Mouse (Mus musculus) pancreas, adult 10 weeks (tissue): ENCODE results near the gene Lrrc75a. TPM values are rescaled to one million over a fixed set of nuclear protein-coding genes. Genes with fewer than 3 reads are reported as not detected.

Source experiments
- polyA plus RNA-seq: library from polyadenylated mRNA; stranded (reverse); fragments of 350-450 nt; fragmentation: Illumina TruSeq; extraction: RNeasy Lipid Tissue Mini Kit (QIAGEN cat#74804); gene quantifications from one replicate; pipeline ENCODE4 v1.2.3, GENCODE M21; 2015; ENCODE audit warnings: low read depth, low replicate concordance; ENCODE audit not compliant: insufficient read depth

Gene Lrrc75a
- 2.2 TPM for polyA plus RNA-seq

DNA sequence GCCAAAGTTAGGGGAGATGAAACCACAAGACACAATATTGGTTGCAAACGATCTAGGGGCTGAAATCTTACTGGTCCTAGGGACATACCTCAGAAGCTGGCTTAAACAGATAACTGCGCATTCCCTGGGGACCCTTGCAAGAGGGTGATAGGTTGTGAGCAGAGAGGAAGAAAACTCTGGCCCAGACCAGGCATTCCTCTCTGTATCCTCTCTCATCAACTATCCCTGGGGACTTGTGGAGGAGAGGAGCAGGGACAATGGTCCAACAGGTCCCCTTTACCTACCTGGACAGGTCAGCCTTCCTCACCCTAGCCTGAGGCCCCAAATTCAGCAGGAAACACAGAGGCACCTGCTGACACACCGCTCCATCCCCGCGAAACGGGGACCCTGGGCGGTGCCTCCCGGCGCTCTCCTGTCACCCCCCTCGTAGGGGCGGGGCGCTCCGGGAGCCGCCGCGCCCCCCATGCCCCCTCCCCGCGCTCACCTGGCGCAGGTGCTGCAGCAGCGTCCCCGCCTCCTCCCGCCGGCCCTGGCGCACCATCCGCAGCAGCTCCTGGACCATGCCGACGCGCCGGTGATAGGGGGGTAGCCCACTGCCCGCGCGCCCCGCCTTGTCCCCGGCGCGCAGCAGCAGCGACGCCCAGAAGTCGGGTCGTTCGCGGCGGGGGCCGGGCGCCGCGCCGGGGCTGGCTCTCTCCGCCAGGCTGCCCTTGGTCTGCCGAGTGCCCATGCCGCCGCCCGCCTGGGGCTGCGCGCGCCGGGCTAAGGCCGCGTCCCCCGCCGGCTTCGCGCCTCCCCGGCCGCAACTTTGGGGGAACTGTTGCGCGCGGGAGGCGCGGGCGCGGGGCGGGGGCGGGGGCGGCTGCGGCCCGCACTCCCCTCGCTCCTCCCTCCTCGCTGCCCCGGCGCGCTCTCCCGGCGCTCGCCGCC is at the start of gene Lrrc75a:
Gene Lrrc75a (minus strand): TSS at position 863 of the 930 bp plus-strand sequence.

DNA sequence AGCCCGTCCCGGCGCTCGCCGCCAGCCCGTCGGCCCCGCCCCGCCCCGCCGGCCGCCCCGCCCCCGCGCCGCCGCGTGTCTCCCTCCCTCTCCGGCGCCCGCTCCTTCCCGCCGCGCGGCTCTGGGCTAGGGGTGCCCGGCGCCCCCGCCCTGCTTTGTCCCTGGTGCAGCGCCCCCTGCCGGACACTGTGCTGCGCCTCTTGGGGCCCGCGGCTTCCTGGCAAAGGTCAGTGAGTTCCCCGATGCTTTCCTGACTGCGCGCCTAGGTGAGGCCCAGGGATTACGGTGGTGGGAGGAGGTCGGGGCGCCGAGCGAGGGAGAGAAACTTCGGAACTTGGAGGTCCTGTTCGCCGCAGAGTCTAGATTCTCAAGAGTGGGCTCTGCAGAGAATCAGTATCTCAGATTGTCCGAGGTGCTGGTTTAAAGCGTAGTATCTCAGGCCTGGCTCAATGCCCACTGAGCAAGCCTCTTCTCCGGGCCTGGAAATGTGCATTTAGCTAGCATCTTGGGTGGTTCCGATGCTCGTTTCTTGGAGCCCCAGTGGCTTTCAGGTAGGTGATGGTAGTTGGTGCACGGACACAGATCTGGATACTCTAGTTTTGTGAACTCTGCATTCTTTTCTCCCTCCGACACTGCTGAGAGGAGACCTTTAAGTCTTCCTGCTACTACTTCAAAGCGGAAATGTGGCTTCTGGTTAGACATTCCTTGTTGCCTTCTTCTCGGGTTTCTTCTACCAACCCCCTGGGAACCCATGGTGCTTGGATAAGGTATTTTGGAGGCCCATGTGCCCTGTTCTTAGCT is 468 bp upstream of the Lrrc75a start, which contains the start of gene Mmgt2:
Gene Mmgt2 (plus strand): TSS at position 74 of the 801 bp plus-strand sequence.

DNA sequence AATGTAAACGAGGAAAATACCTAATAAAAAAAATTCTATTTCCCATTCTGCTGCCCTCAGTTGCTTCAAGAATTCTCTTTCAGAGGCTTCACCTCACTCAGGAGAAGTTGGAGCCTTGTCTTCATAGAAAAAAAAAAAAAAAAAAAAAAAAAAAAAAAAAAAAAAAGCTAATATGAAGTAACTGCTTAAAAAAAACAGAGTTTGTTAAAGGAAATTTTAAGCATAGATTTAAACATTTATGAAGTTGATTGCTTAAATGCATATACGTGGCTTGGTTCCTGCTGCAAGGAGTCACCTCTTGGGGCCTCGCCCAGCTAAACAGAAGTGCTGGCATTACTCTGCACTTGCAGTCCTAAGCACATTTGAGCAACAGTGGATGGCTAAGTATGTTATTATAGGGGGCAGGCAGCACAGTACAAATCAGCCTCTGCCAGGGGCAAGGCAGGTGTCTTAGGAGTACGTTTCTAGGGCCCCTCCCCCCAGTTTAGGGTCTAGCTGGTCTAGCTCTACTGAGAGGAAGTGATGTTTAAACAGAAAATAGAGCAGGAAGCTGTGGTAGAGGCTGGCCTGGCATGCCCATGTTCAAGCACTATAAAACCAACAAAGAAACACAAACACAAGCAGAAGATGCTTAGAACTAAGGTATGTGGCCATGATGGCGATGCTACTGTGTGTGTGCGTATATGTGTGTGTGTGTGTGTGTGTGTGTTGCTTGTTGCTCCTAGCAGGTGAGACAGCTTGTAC is 74.2 kb downstream of the Lrrc75a start, which contains the start of gene Trpv2:
Gene Trpv2 (plus strand): TSS at position 528 of the 744 bp plus-strand sequence.

Other genes with a start within 250 kb of the Lrrc75a start
- 2.0 TPM for gene Pigl, start 190.1 kb downstream of the Lrrc75a start, polyA plus RNA-seq
- 30.6 TPM for gene Ncor1, start 190.0 kb downstream of the Lrrc75a start, polyA plus RNA-seq
- 15.5 TPM for gene Cenpv, start 109.3 kb downstream of the Lrrc75a start, polyA plus RNA-seq
- 305 TPM for gene Ubb, start 97.4 kb downstream of the Lrrc75a start, polyA plus RNA-seq
- gene Trpv2, start 74.0 kb downstream of the Lrrc75a start, polyA plus RNA-seq, result 1.1 TPM
- gene Mmgt2, start 141 bp upstream of the Lrrc75a start, polyA plus RNA-seq, result 4.5 TPM
- gene Zfp287, start 83.4 kb upstream of the Lrrc75a start, polyA plus RNA-seq, result 2.0 TPM
- not detected for gene Gm10428, start 104.6 kb upstream of the Lrrc75a start, polyA plus RNA-seq
- gene Zfp286, start 140.9 kb upstream of the Lrrc75a start, polyA plus RNA-seq, result 1.0 TPM
- 4.9 TPM for gene Trim16, start 171.7 kb upstream of the Lrrc75a start, polyA plus RNA-seq
- 0.41 TPM for gene Fbxw10, start 198.5 kb upstream of the Lrrc75a start, polyA plus RNA-seq
- gene Tvp23b, start 230.9 kb upstream of the Lrrc75a start, polyA plus RNA-seq, result 10.3 TPM